Mouse (Mus musculus) heart, embryonic 16.5 days (tissue): ENCODE measurements around the gene E2f4. TPM values are rescaled to one million over a fixed set of nuclear protein-coding genes. Genes with fewer than 3 reads are reported as not detected.

Source experiments
- ATAC-seq: fragments of 200-750 bp; cut with Nextera tagmentation; replicated peaks from 2 replicates; pipeline ENCODE4 v1.8.0; 2017; ENCODE audit warnings: moderate number of reproducible peaks; ENCODE audit not compliant: insufficient read depth, low FRiP score; ENCODE audit errors: extremely low read depth
- H3K27ac ChIP-seq: fragments of 300-500 bp; sonication (generic); 2 replicates; pipeline ENCODE4 v1.5.1; 2014; ENCODE audit warnings: mild to moderate bottlenecking, low read length, control low read depth, moderate library complexity
- H3K27me3 ChIP-seq: fragments of 300-500 bp; sonication (generic); 2 replicates; pipeline ENCODE4 v1.6.1; 2014; ENCODE audit warnings: low read length, mixed read lengths; ENCODE audit not compliant: control insufficient read depth, insufficient read depth
- H3K36me3 ChIP-seq: fragments of 300-500 bp; sonication (generic); 2 replicates; pipeline ENCODE4 v1.6.1; 2014; ENCODE audit not compliant: control insufficient read depth, insufficient read depth
- H3K4me1 ChIP-seq: fragments of 300-500 bp; sonication (generic); 2 replicates; pipeline ENCODE4 v1.6.1; 2014; ENCODE audit warnings: low read length, mixed read lengths; ENCODE audit not compliant: control insufficient read depth, insufficient read depth
- H3K4me2 ChIP-seq: fragments of 300-500 bp; sonication (generic); 2 replicates; pipeline ENCODE4 v1.6.1; 2014; ENCODE audit warnings: low read depth, mild to moderate bottlenecking, control low read depth, low read length
- H3K4me3 ChIP-seq: fragments of 300-500 bp; sonication (generic); 2 replicates; pipeline ENCODE4 v1.5.1; 2014; ENCODE audit warnings: mild to moderate bottlenecking, control low read depth, low read length
- H3K9ac ChIP-seq: fragments of 300-500 bp; sonication (generic); 2 replicates; pipeline ENCODE4 v1.6.1; 2014; ENCODE audit warnings: low read length, control low read depth
- H3K9me3 ChIP-seq: fragments of 300-500 bp; sonication (generic); replicated peaks from 2 replicates; pipeline ENCODE4 v1.6.1; 2016; ENCODE audit warnings: low read length; ENCODE audit not compliant: control insufficient read depth
- WGBS: fragments of 180-500 bp; shearing (Covaris S2); extraction: QIAGEN DNeasy Blood & Tissue Kit; methylation state at CpG from one replicate; pipeline ENCODE4 v1.1.7; 2014; 5-methylcytosine and 5-hydroxymethylcytosine counted together
- microRNA counts: library from miRNA; unstranded; fragments of <30 nt; microRNA quantifications from one replicate; lab custom pipeline; 2016
- microRNA-seq: library from miRNA; unstranded; fragments of <30 nt; microRNA quantifications from one replicate; pipeline ENCODE4, GENCODE M21; 2017
- polyA plus RNA-seq: library from polyadenylated mRNA; unstranded; fragments of >200 nt; fragmentation: Nextera tagmentation; extraction: Ambion mirVana; gene quantifications from 2 replicates; pipeline ENCODE4 v1.2.1, GENCODE M21; 2015

Gene E2f4
- polyA plus RNA-seq, 1 experiment from 2014 or later: 61.1 TPM

DNA sequence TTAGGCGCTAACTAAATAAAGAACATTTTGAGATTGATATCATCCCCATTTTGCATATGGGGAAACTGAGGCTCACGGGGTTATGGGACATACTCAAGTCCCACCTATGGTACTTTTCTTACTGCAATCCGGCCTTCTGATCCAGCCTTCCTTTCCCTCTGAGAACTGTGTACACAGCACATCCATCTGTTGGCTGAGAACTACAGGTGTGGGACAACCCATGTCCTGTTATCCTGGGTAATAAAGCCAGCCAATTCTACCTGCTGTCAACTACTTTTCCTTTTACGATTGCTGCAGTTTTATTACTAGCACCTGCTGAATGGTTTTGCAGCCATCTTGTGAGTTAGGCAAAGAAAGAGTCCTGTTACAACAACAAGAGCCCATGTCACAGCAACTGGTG lies 57.1 kb downstream of the E2f4 start:
- no peaks in the 10 kb centered on the region for H3K9me3 ChIP-seq
- H3K4me3 ChIP-seq: no peak overlapping the region
- no peak overlapping the region for H3K9ac ChIP-seq
- H3K4me1 ChIP-seq: peaks cover 11% of the 10 kb centered on the region
- no peak for ATAC-seq
- no peak overlapping the region for H3K4me2 ChIP-seq
- H3K27me3 ChIP-seq: peaks cover 2% of the 10 kb centered on the region; the same call in 1 of the 2 replicates
- H3K27ac ChIP-seq: no peak overlapping the region
- 87% methylated on average over 4 of the region's 4 CpGs for WGBS
- no peaks in the 10 kb centered on the region for H3K36me3 ChIP-seq

MicroRNAs within 50 kb of the gene (microRNA counts, 519-probe panel; counts per million panel counts)
- microRNA mmu-miR-328 (lab: Ali Mortazavi, UCI): 2,413 counts per million, percentile 54 among the panel's probes with 10 or more counts

Small RNAs within 50 kb of the gene (microRNA-seq; reads per million reads assigned to microRNA genes)
- gene Gm27320 (not detected), gene Mir328 (412 reads per million, percentile 71 among the genes with 10 or more reads in this experiment)

Other genes starting within 250 kb of the E2f4 start
- not detected in 2 replicates for gene Ces3a, start 249.1 kb upstream of the E2f4 start, polyA plus RNA-seq
- 0.14 and 0.16 TPM in 2 replicates for gene Ces3b, start 213.9 kb upstream of the E2f4 start, polyA plus RNA-seq
- gene Ces4a, start 165.9 kb upstream of the E2f4 start, polyA plus RNA-seq: not detected in 2 replicates
- 38.7 and 48.5 TPM in 2 replicates for gene Cbfb, start 127.0 kb upstream of the E2f4 start, polyA plus RNA-seq
- 20.8 and 22.5 TPM in 2 replicates for gene D230025D16Rik, start 72.5 kb upstream of the E2f4 start, polyA plus RNA-seq
- 12.7 and 13.1 TPM in 2 replicates for gene B3gnt9, start 42.5 kb upstream of the E2f4 start, polyA plus RNA-seq
- 20.3 and 25.4 TPM in 2 replicates for gene Tradd, start 33.1 kb upstream of the E2f4 start, polyA plus RNA-seq
- gene Fbxl8, start 33.0 kb upstream of the E2f4 start, polyA plus RNA-seq: 4.5 and 5.0 TPM in 2 replicates
- 0.27 and 0.29 TPM in 2 replicates for gene Hsf4, start 27.9 kb upstream of the E2f4 start, polyA plus RNA-seq
- 5.2 and 5.8 TPM in 2 replicates for gene Nol3, start 21.5 kb upstream of the E2f4 start, polyA plus RNA-seq
- 5.4 and 6.7 TPM in 2 replicates for gene 4931428F04Rik, start 7.8 kb upstream of the E2f4 start, polyA plus RNA-seq
- gene Exoc3l, start 1.6 kb upstream of the E2f4 start, polyA plus RNA-seq: 14.6 and 14.9 TPM in 2 replicates
- 4.1 and 5.1 TPM in 2 replicates for gene Elmo3, start 7.9 kb downstream of the E2f4 start, polyA plus RNA-seq
- 0.80 and 0.84 TPM in 2 replicates for gene Lrrc29, start 28.6 kb downstream of the E2f4 start, polyA plus RNA-seq
- 82.1 and 84.2 TPM in 2 replicates for gene Tmem208, start 28.7 kb downstream of the E2f4 start, polyA plus RNA-seq
- 1.1 and 2.3 TPM in 2 replicates for gene Fhod1, start 50.3 kb downstream of the E2f4 start, polyA plus RNA-seq
- gene Slc9a5, start 51.2 kb downstream of the E2f4 start, polyA plus RNA-seq: 1.1 and 1.4 TPM in 2 replicates
- gene Plekhg4, start 75.6 kb downstream of the E2f4 start, polyA plus RNA-seq: 0.18 and 0.21 TPM in 2 replicates
- gene Kctd19, start 115.8 kb downstream of the E2f4 start, polyA plus RNA-seq: 0.07 TPM in 1 of 2 replicates, not detected in the other
- gene Lrrc36, start 115.9 kb downstream of the E2f4 start, polyA plus RNA-seq: 0.37 and 0.54 TPM in 2 replicates
- 38.7 and 40.0 TPM in 2 replicates for gene Tppp3, start 173.9 kb downstream of the E2f4 start, polyA plus RNA-seq
- 26.3 and 31.3 TPM in 2 replicates for gene Zdhhc1, start 199.2 kb downstream of the E2f4 start, polyA plus RNA-seq
- gene Hsd11b2, start 221.1 kb downstream of the E2f4 start, polyA plus RNA-seq: 0.24 and 0.25 TPM in 2 replicates